Mouse (Mus musculus): ENCODE measurements around the gene Isyna1. TPM values are rescaled to one million over a fixed set of nuclear protein-coding genes. Genes with fewer than 3 reads are reported as not detected.

Isyna1 gene
- total RNA-seq (2014; rRNA removed): 152 and 207 TPM in 2 replicates
- polyA plus RNA-seq (2015; fragmentation: Nextera tagmentation; extraction: Ambion mirVana): 99.3 and 113 TPM in 2 replicates

GRCm38 (mm10) chr8:70593961-70594609 is at the start of gene Isyna1:
Isyna1 (plus strand) TSS chr8:70594373.
- Histone ChIP-seq H3K4me2 (ENCODE audit: low read depth, low read length) (peak within 1 kb of the TSS; percentile 96), H3K4me1 (ENCODE audit: insufficient read depth, low read length) (peaks cover 18% of the 10 kb centered on the region), H3K36me3 (ENCODE audit: insufficient read depth, low read length) (peaks cover 15% of the 10 kb centered on the region; the same call in 1 of the 2 replicates), H3K4me3 (ENCODE audit: low read length) (peak within 1 kb of the TSS; percentile 54), H3K27me3 (ENCODE audit: insufficient read depth, low read length) (no peaks in the 10 kb centered on the region), H3K27ac (peak within 1 kb of the TSS; percentile 75; the same call in 1 of the 2 replicates), H3K9ac (replicated peaks; ENCODE audit: low read length) (peak within 1 kb of the TSS; percentile 53), H3K9me3 (ENCODE audit: low read length) (no peaks in the 10 kb centered on the region)
- no peak; the same call in 1 of the 2 replicates for TF ChIP-seq CTCF (IDR thresholded peaks at IDR 0.05; ENCODE audit: low read depth)
- ATAC-seq (peak; percentile 81), DNase-seq (ENCODE audit: low spot score) (peak; percentile 92)
- WGBS: under 1% methylated on average over 40 of the region's 40 CpGs

- Histone ChIP-seq H3K9me3 (ENCODE audit: low read length) (no peaks in the 10 kb centered on the region), H3K4me1 (ENCODE audit: insufficient read depth, low read length) (no peaks in the 10 kb centered on the region), H3K27ac (no peak overlapping the region), H3K4me2 (ENCODE audit: low read depth, low read length) (no peak overlapping the region), H3K36me3 (ENCODE audit: insufficient read depth, low read length) (no peaks in the 10 kb centered on the region), H3K4me3 (ENCODE audit: low read length) (no peak overlapping the region), H3K27me3 (ENCODE audit: insufficient read depth, low read length) (no peaks in the 10 kb centered on the region), H3K9ac (replicated peaks; ENCODE audit: low read length) (no peak overlapping the region)
- ATAC-seq: no peak
- 93% methylated on average over 4 of the region's 4 CpGs for WGBS
- TF ChIP-seq CTCF (IDR thresholded peaks at IDR 0.05; ENCODE audit: low read depth): no peak
- no peak for DNase-seq (ENCODE audit: low spot score)
Measured at GRCm38 (mm10) chr8:70546412-70546811, 47.8 kb upstream of the Isyna1 start.

GRCm38 (mm10) chr8:70547762-70548161 is 46.4 kb upstream of the Isyna1 start:
- no peak for TF ChIP-seq CTCF (IDR thresholded peaks at IDR 0.05; ENCODE audit: low read depth)
- no peaks in the 10 kb centered on the region for H3K4me1 ChIP-seq (ENCODE audit: insufficient read depth, low read length)
- H3K9ac ChIP-seq (replicated peaks; ENCODE audit: low read length): no peak overlapping the region
- H3K27ac ChIP-seq: no peak overlapping the region
- H3K9me3 ChIP-seq (ENCODE audit: low read length): no peaks in the 10 kb centered on the region
- 90% methylated on average over 6 of the region's 6 CpGs for WGBS
- no peak for ATAC-seq
- H3K4me3 ChIP-seq (ENCODE audit: low read length): no peak overlapping the region
- no peaks in the 10 kb centered on the region for H3K27me3 ChIP-seq (ENCODE audit: insufficient read depth, low read length)
- no peak overlapping the region for H3K4me2 ChIP-seq (ENCODE audit: low read depth, low read length)
- no peak for DNase-seq (ENCODE audit: low spot score)
- no peaks in the 10 kb centered on the region for H3K36me3 ChIP-seq (ENCODE audit: insufficient read depth, low read length)

- DNase-seq (ENCODE audit: low spot score): no peak
- Histone ChIP-seq H3K9ac (replicated peaks; ENCODE audit: low read length) (no peak overlapping the region), H3K27ac (no peak overlapping the region), H3K4me1 (ENCODE audit: insufficient read depth, low read length) (peaks cover 16% of the 10 kb centered on the region), H3K4me2 (ENCODE audit: low read depth, low read length) (no peak overlapping the region), H3K9me3 (ENCODE audit: low read length) (no peaks in the 10 kb centered on the region), H3K36me3 (ENCODE audit: insufficient read depth, low read length) (no peaks in the 10 kb centered on the region), H3K4me3 (ENCODE audit: low read length) (no peak overlapping the region), H3K27me3 (ENCODE audit: insufficient read depth, low read length) (no peaks in the 10 kb centered on the region)
- WGBS: 94% methylated on average over 10 of the region's 10 CpGs
- no peak for TF ChIP-seq CTCF (IDR thresholded peaks at IDR 0.05; ENCODE audit: low read depth)
- no peak for ATAC-seq
Measured at GRCm38 (mm10) chr8:70549412-70550184, 44.6 kb upstream of the Isyna1 start.

- H3K4me3 ChIP-seq (ENCODE audit: low read length): no peak overlapping the region
- no peaks in the 10 kb centered on the region for H3K9me3 ChIP-seq (ENCODE audit: low read length)
- H3K4me2 ChIP-seq (ENCODE audit: low read depth, low read length): no peak overlapping the region
- no peak for ATAC-seq
- no peaks in the 10 kb centered on the region for H3K27me3 ChIP-seq (ENCODE audit: insufficient read depth, low read length)
- H3K4me1 ChIP-seq (ENCODE audit: insufficient read depth, low read length): peaks cover 16% of the 10 kb centered on the region
- no peak for TF ChIP-seq CTCF (IDR thresholded peaks at IDR 0.05; ENCODE audit: low read depth)
- H3K36me3 ChIP-seq (ENCODE audit: insufficient read depth, low read length): no peaks in the 10 kb centered on the region
- DNase-seq (ENCODE audit: low spot score): no peak
- H3K9ac ChIP-seq (replicated peaks; ENCODE audit: low read length): no peak overlapping the region
- H3K27ac ChIP-seq: no peak overlapping the region
- 74% methylated on average over 3 of the region's 3 CpGs for WGBS
Measured at GRCm38 (mm10) chr8:70551558-70552161, 42.5 kb upstream of the Isyna1 start.

GRCm38 (mm10) chr8:70552836-70553235 is 41.3 kb upstream of the Isyna1 start:
- H3K4me1 ChIP-seq (ENCODE audit: insufficient read depth, low read length): peaks cover 16% of the 10 kb centered on the region
- no peak overlapping the region for H3K4me2 ChIP-seq (ENCODE audit: low read depth, low read length)
- H3K4me3 ChIP-seq (ENCODE audit: low read length): no peak overlapping the region
- H3K9ac ChIP-seq (replicated peaks; ENCODE audit: low read length): no peak overlapping the region
- no peak for DNase-seq (ENCODE audit: low spot score)
- TF ChIP-seq CTCF (IDR thresholded peaks at IDR 0.05; ENCODE audit: low read depth): no peak
- 40% methylated on average over 1 of the region's 1 CpGs for WGBS
- no peaks in the 10 kb centered on the region for H3K36me3 ChIP-seq (ENCODE audit: insufficient read depth, low read length)
- H3K27ac ChIP-seq: no peak overlapping the region
- no peak for ATAC-seq
- H3K9me3 ChIP-seq (ENCODE audit: low read length): no peaks in the 10 kb centered on the region
- no peaks in the 10 kb centered on the region for H3K27me3 ChIP-seq (ENCODE audit: insufficient read depth, low read length)
